Mouse (Mus musculus) monocyte, adult 5-6 weeks (primary cell): ENCODE measurements around the gene Arhgef17. TPM values are rescaled to one million over a fixed set of nuclear protein-coding genes. Genes with fewer than 3 reads are reported as not detected.

Source experiments
- ATAC-seq: fragments of 153-309, 156-312 bp; replicated peaks from 2 replicates; pipeline ENCODE4 v1.8.0; 2017; ENCODE audit warnings: mild to moderate bottlenecking; ENCODE audit not compliant: low TSS enrichment, insufficient number of reproducible peaks, severe bottlenecking, poor library complexity, low FRiP score
- total RNA-seq: library from RNA; stranded (forward); fragments of 200-1000, 200-491, 200-594 nt; gene quantifications from 3 replicates; pipeline ENCODE4 v1.2.3, GENCODE M21; 2017

The Arhgef17 gene
- total RNA-seq, 1 experiment from 2014 or later, result 0.29 TPM

- ATAC-seq, result no peak
Measured at GRCm38 (mm10) chr7:100839632-100840402, 92.1 kb downstream of the Arhgef17 start.

- ATAC-seq, result no peak
Measured at GRCm38 (mm10) chr7:100837701-100838100, 94.2 kb downstream of the Arhgef17 start.

GRCm38 (mm10) chr7:100836657-100837056 is 95.2 kb downstream of the Arhgef17 start:
- no peak for ATAC-seq

GRCm38 (mm10) chr7:100835711-100836110 is 96.2 kb downstream of the Arhgef17 start:
- ATAC-seq, result no peak

- no peak for ATAC-seq
Measured at GRCm38 (mm10) chr7:100835168-100835567, 96.7 kb downstream of the Arhgef17 start.

- ATAC-seq, result no peak
Measured at GRCm38 (mm10) chr7:100833859-100834258, 98.0 kb downstream of the Arhgef17 start.

- no peak for ATAC-seq
Measured at GRCm38 (mm10) chr7:100828549-100828948, 103.4 kb downstream of the Arhgef17 start.

- no peak for ATAC-seq
Measured at GRCm38 (mm10) chr7:100824661-100825060, 107.2 kb downstream of the Arhgef17 start.

Other genes with a start within 250 kb of the Arhgef17 start
- gene Fam168a, start 225.5 kb downstream of the Arhgef17 start, total RNA-seq, result 19.8 to 44.1 TPM (median 20.5 TPM) in 3 replicates
- gene Relt, start 68.7 kb downstream of the Arhgef17 start, total RNA-seq, result 22.5 to 31.8 TPM (median 26.4 TPM) in 3 replicates
- 15.7 to 27.7 TPM (median 22.9 TPM) in 3 replicates for gene P2ry6, start 42.5 kb upstream of the Arhgef17 start, total RNA-seq
- gene P2ry2, start 80.8 kb upstream of the Arhgef17 start, total RNA-seq, result 0.19 to 6.9 TPM (median 0.49 TPM) in 3 replicates
- 36.7 to 58.4 TPM (median 47.7 TPM) in 3 replicates for gene Fchsd2, start 160.8 kb upstream of the Arhgef17 start, total RNA-seq